8 mouse cellular contexts compared by ENCODE assay signal in genomic region chr12:73584610-73585240, GRCm38 (mm10). TPM values are rescaled to one million over a fixed set of nuclear protein-coding genes. Genes with fewer than 3 reads are reported as not detected.
DNase-seq lines count a peak whose midpoint lies in the region; ATAC-seq and TF ChIP-seq lines count a peak whose summit lies in the region.

TSS of gene Prkch (plus strand) at chr12:73584796.

- peak; percentile 60 for DNase-seq in CH12.LX (ENCODE audit: extremely low read depth)
- DNase-seq in c-Kit-positive CD71-negative TER-119-negative erythroid progenitor cells, embryonic 14.5 days (ENCODE audit: low read depth): peak; percentile 66
- DNase-seq in frontal cortex, postnatal 36 days (ENCODE audit: low spot score in 2 of 2): peak; percentile 55 to 57
- peak; percentile 37 to 48 for DNase-seq in layer of hippocampus, postnatal 25 days (ENCODE audit: extremely low spot score in 1 of 2, low spot score in 1 of 2)
- DNase-seq in lung, postnatal 10 days: peak; percentile 93
- peak; percentile 80 for DNase-seq in ovary, adult 18-20 months (ENCODE audit: low spot score)
- peak; percentile 91 for DNase-seq in thymus, adult 2 months

- no peaks in the 10 kb centered on the region for H3K9me3 ChIP-seq in CH12.LX (replicated peaks; ENCODE audit: low read length)
- H3K9me3 ChIP-seq in hindbrain, embryonic 12.5 days (replicated peaks): no peaks in the 10 kb centered on the region

- TF ChIP-seq RAD21 in CH12.LX (IDR thresholded peaks at IDR 0.05; ENCODE audit: low read depth, low read length): peak; percentile 11

- TF ChIP-seq CTCF in CH12.LX (conservative IDR thresholded peaks at IDR 0.05 in 1 of 2, IDR thresholded peaks at IDR 0.05 in 1 of 2; ENCODE audit: low read depth in 2 of 2, low read length in 2 of 2): peak in 1 of 2 experiments; percentile 53; a peak in 2 of 4 replicates
- peak; percentile 52; the same call in 1 of the 2 replicates for TF ChIP-seq CTCF in thymus, adult 2 months (IDR thresholded peaks at IDR 0.05; ENCODE audit: borderline replicate concordance, control insufficient read depth, extremely low read depth, insufficient read depth, low read length, poor library complexity)

- no peak for TF ChIP-seq EP300 in CH12.LX (IDR thresholded peaks at IDR 0.05; ENCODE audit: low read length)

- no peak within 1 kb of the TSS for H3K27ac ChIP-seq in CH12.LX (ENCODE audit: insufficient read depth, low read depth)
- H3K27ac ChIP-seq in hindbrain, embryonic 12.5 days: peak within 1 kb of the TSS; percentile 73; the same call in 1 of the 2 replicates
- H3K27ac ChIP-seq in thymus, adult 2 months (ENCODE audit: control insufficient read depth, insufficient read depth, low read length): peak within 1 kb of the TSS; percentile 6; the same call in 1 of the 2 replicates

- peaks cover 7 to 18% of the 10 kb centered on the region in 2 experiments for H3K4me1 ChIP-seq in CH12.LX (ENCODE audit: control insufficient read depth in 1 of 2, insufficient read depth in 2 of 2)
- peaks cover 12% of the 10 kb centered on the region; the same call in 1 of the 2 replicates for H3K4me1 ChIP-seq in hindbrain, embryonic 12.5 days
- H3K4me1 ChIP-seq in thymus, adult 2 months (replicated peaks; ENCODE audit: control insufficient read depth, insufficient read depth, low read length): peaks cover 12% of the 10 kb centered on the region

- H3K9ac ChIP-seq in CH12.LX (ENCODE audit: insufficient read depth, low read depth): peak within 1 kb of the TSS; percentile 36; the same call in 1 of the 2 replicates
- peak within 1 kb of the TSS; percentile 67 for H3K9ac ChIP-seq in hindbrain, embryonic 12.5 days

- peak; percentile 92 for ATAC-seq in hindbrain, embryonic 12.5 days (ENCODE audit: low FRiP score)

- H3K27me3 ChIP-seq in CH12.LX (replicated peaks): peaks cover 23% of the 10 kb centered on the region
- peaks cover 41% of the 10 kb centered on the region for H3K27me3 ChIP-seq in hindbrain, embryonic 12.5 days
- H3K27me3 ChIP-seq in thymus, adult 2 months (ENCODE audit: control insufficient read depth, insufficient read depth, low read length): no peaks in the 10 kb centered on the region

- no peaks in the 10 kb centered on the region for H3K79me2 ChIP-seq in CH12.LX (replicated peaks; ENCODE audit: control insufficient read depth, extremely low read depth, insufficient read depth, poor library complexity, severe bottlenecking)

- H3K4me3 ChIP-seq in CH12.LX (replicated peaks in 1 of 3; ENCODE audit: low read depth in 2 of 3, low read length in 2 of 3, poor library complexity in 1 of 3): peak within 1 kb of the TSS in 2 of 3 experiments; percentile 54 to 65
- H3K4me3 ChIP-seq in hindbrain, embryonic 12.5 days: peak within 1 kb of the TSS; percentile 73
- H3K4me3 ChIP-seq in thymus, adult 2 months (ENCODE audit: control insufficient read depth, insufficient read depth, low read length): peak within 1 kb of the TSS; percentile 87

- dilution Hi-C loops in CH12.LX (cut with MboI; ENCODE audit: extremely low pct_ligation_motif_present, extremely low pct_unique_long_range_greater_than_20kb, low sequenced_read_pairs): no loop called here

- TF ChIP-seq POLR2A in CH12.LX (IDR thresholded peaks at IDR 0.05; ENCODE audit: low read depth, low read length): no peak
- TF ChIP-seq POLR2A in thymus, adult 2 months (IDR thresholded peaks at IDR 0.05; ENCODE audit: control insufficient read depth, extremely low read depth, insufficient read depth, low read length, poor library complexity): peak; percentile 53

- no peaks in the 10 kb centered on the region for H3K36me3 ChIP-seq in CH12.LX (replicated peaks in 1 of 2; ENCODE audit: control insufficient read depth in 1 of 2, insufficient read depth in 1 of 2, low read length in 1 of 2)
- no peaks in the 10 kb centered on the region for H3K36me3 ChIP-seq in hindbrain, embryonic 12.5 days
- no peaks in the 10 kb centered on the region for H3K36me3 ChIP-seq in thymus, adult 2 months (ENCODE audit: control insufficient read depth, insufficient read depth, low read length)

- in situ Hi-C loops in CH12.LX (cut with MboI; ENCODE audit: low pct_ligation_motif_present, low pct_unique_long_range_greater_than_20kb, low sequenced_read_pairs): no loop called here

- under 1% methylated on average over 56 of the region's 61 CpGs for WGBS in hindbrain, embryonic 12.5 days
- under 1% methylated on average over 58 of the region's 61 CpGs for WGBS in thymus, adult 2 months

- H3K4me2 ChIP-seq in CH12.LX (ENCODE audit: insufficient read depth, low read depth, poor library complexity, severe bottlenecking): peak within 1 kb of the TSS; percentile 46
- H3K4me2 ChIP-seq in hindbrain, embryonic 12.5 days (replicated peaks): peak within 1 kb of the TSS; percentile 95

TF ChIP-seq in CH12.LX, 34 proteins besides CTCF, POLR2A, EP300 and RAD21:
- TF ChIP-seq IRF4 (IDR thresholded peaks at IDR 0.05; ENCODE audit: low read depth, low read length): peak; percentile 10; the same call in 1 of the 2 replicates
- no peak for TF ChIP-seq KAT2A (IDR thresholded peaks at IDR 0.05; ENCODE audit: insufficient replicate concordance, low read length)
- no peak for TF ChIP-seq JUND (conservative IDR thresholded peaks at IDR 0.05; ENCODE audit: low read depth, low read length)
- TF ChIP-seq GABPA (IDR thresholded peaks at IDR 0.05; ENCODE audit: insufficient replicate concordance, low read depth, low read length): no peak
- no peak for TF ChIP-seq CHD1 (IDR thresholded peaks at IDR 0.05; ENCODE audit: low read depth, low read length)
- no peak for TF ChIP-seq NRF1 (IDR thresholded peaks at IDR 0.05; ENCODE audit: low read depth, low read length)
- no peak for TF ChIP-seq ETS1 (conservative IDR thresholded peaks at IDR 0.05; ENCODE audit: low read depth, low read length)
- no peak for TF ChIP-seq MYC (IDR thresholded peaks at IDR 0.05; ENCODE audit: low read depth, low read length)
- no peak for TF ChIP-seq MEF2A (IDR thresholded peaks at IDR 0.05; ENCODE audit: borderline replicate concordance, low read depth, low read length)
- TF ChIP-seq MAZ (IDR thresholded peaks at IDR 0.05; ENCODE audit: low read depth, low read length): peak; percentile 96
- TF ChIP-seq HCFC1 (IDR thresholded peaks at IDR 0.05; ENCODE audit: low read depth, low read length): no peak
- TF ChIP-seq UBTF (IDR thresholded peaks at IDR 0.05; ENCODE audit: low read depth, low read length): peak; percentile 81; the same call in 1 of the 2 replicates
- TF ChIP-seq ZKSCAN1 (IDR thresholded peaks at IDR 0.05; ENCODE audit: borderline replicate concordance, low read depth, low read length): no peak
- TF ChIP-seq NELFE (IDR thresholded peaks at IDR 0.05; ENCODE audit: low read depth, low read length): no peak
- TF ChIP-seq ELF1 (IDR thresholded peaks at IDR 0.05; ENCODE audit: low read depth, low read length): peak; percentile 93
- no peak for TF ChIP-seq PAX5 (IDR thresholded peaks at IDR 0.05; ENCODE audit: low read length)
- TF ChIP-seq BHLHE40 (IDR thresholded peaks at IDR 0.05; ENCODE audit: low read depth, low read length): no peak; the same call in 1 of the 2 replicates
- TF ChIP-seq SIN3A (IDR thresholded peaks at IDR 0.05; ENCODE audit: low read length): 0 out of 2 replicates have a peak, but pooled peaks have one; percentile 48
- no peak for TF ChIP-seq ZNF384 (IDR thresholded peaks at IDR 0.05; ENCODE audit: low read depth, low read length)
- TF ChIP-seq SMC3 (IDR thresholded peaks at IDR 0.05; ENCODE audit: low read depth, low read length): peak; percentile 27; the same call in 1 of the 2 replicates
- TF ChIP-seq ZMIZ1 (IDR thresholded peaks at IDR 0.05; ENCODE audit: low read depth, low read length): no peak
- TF ChIP-seq USF1 (IDR thresholded peaks at IDR 0.05; ENCODE audit: low read depth, low read length): no peak
- no peak for TF ChIP-seq RCOR1 (conservative IDR thresholded peaks at IDR 0.05; ENCODE audit: low read depth, low read length)
- TF ChIP-seq MXI1 (IDR thresholded peaks at IDR 0.05; ENCODE audit: low read depth, low read length): no peak
- no peak for TF ChIP-seq JUN (IDR thresholded peaks at IDR 0.05; ENCODE audit: insufficient read depth, low read depth, low read length)
- TF ChIP-seq POLR2AphosphoS2 (IDR thresholded peaks at IDR 0.05; ENCODE audit: low read depth, low read length): no peak
- no peak for TF ChIP-seq TBP (conservative IDR thresholded peaks at IDR 0.05; ENCODE audit: low read depth, low read length)
- no peak for TF ChIP-seq USF2 (conservative IDR thresholded peaks at IDR 0.05; ENCODE audit: low read depth, low read length)
- TF ChIP-seq ZC3H11A (IDR thresholded peaks at IDR 0.05; ENCODE audit: low read depth, low read length): no peak
- TF ChIP-seq TCF12 (IDR thresholded peaks at IDR 0.05; ENCODE audit: low read depth, low read length): peak; percentile 45; the same call in 1 of the 2 replicates
- no peak for TF ChIP-seq MAFK (IDR thresholded peaks at IDR 0.05; ENCODE audit: insufficient replicate concordance, low read length)
- no peak for TF ChIP-seq CHD2 (IDR thresholded peaks at IDR 0.05; ENCODE audit: low read length)

RNA-seq across cellular contexts. Expression of gene Prkch, which starts in this region (rescaled TPM):
- total RNA-seq in CH12.LX (2012; rRNA removed) (0.55 and 0.76 TPM in 2 replicates), CH12.LX (2014; rRNA removed) (1.8 and 2.2 TPM in 2 replicates)
- polyA plus RNA-seq in CH12.LX (2012; ENCODE audit: insufficient read length, low read depth): 2.3 and 2.4 TPM in 2 replicates
- 11.0 TPM in 2 replicates for polyA plus RNA-seq in hindbrain, embryonic 12.5 days (2016; fragmentation: Nextera tagmentation; extraction: Ambion mirVana)
- 1 to 10 TPM; 2.9 to 4.0 TPM for total RNA-seq in layer of hippocampus, postnatal 25 days (2021)
- 43.1 and 45.5 TPM in 2 replicates for polyA plus RNA-seq in thymus, adult 2 months (2012; rRNA removed)

Comparison
In these comparisons a context has a peak if more than half of its experiments do, and no peak if none do; other contexts are left out.
1. DNase-seq: peak in every context shown above with its lines; median percentile 93 in lung, postnatal 10 days; 91 in thymus, adult 2 months; 80 in ovary, adult 18-20 months; 66 in c-Kit-positive CD71-negative TER-119-negative erythroid progenitor cells, embryonic 14.5 days; 60 in CH12.LX; 56 in frontal cortex, postnatal 36 days; 42 in layer of hippocampus, postnatal 25 days.